Mouse (Mus musculus) liver, embryonic 15.5 days (tissue): ENCODE measurements around the gene Ism2. TPM values are rescaled to one million over a fixed set of nuclear protein-coding genes. Genes with fewer than 3 reads are reported as not detected.
A peak's percentile ranks its signal among the peaks of the same experiment; 100 is the strongest.
"Not testable (repeated sequence)": the region's sequence is repeated elsewhere in the genome, so short reads cannot be mapped to it uniquely, and the experiment has no call there.

Experiments
- ATAC-seq: fragments of 200-750 bp; cut with Nextera tagmentation; 2 replicates; pipeline ENCODE4 v1.8.0; 2017; ENCODE audit warnings: moderate number of reproducible peaks, mild to moderate bottlenecking, moderate library complexity; ENCODE audit not compliant: insufficient read depth
- H3K27ac ChIP-seq: fragments of 300-500 bp; sonication (generic); replicated peaks from 2 replicates; pipeline ENCODE4 v1.5.1; 2015; ENCODE audit warnings: mild to moderate bottlenecking, inconsistent platforms
- H3K27me3 ChIP-seq: fragments of 300-500 bp; sonication (generic); 2 replicates; pipeline ENCODE4 v1.6.1; 2015; ENCODE audit warnings: mild to moderate bottlenecking, inconsistent platforms
- H3K36me3 ChIP-seq: fragments of 300-500 bp; sonication (generic); replicated peaks from 2 replicates; pipeline ENCODE4 v1.6.1; 2015; ENCODE audit warnings: moderate library complexity, mild to moderate bottlenecking, inconsistent platforms
- H3K4me1 ChIP-seq: fragments of 300-500 bp; sonication (generic); replicated peaks from 2 replicates; pipeline ENCODE4 v1.6.1; 2015; ENCODE audit warnings: inconsistent platforms
- H3K4me2 ChIP-seq: fragments of 300-500 bp; sonication (generic); 2 replicates; pipeline ENCODE4 v1.6.1; 2015; ENCODE audit warnings: moderate library complexity, mild to moderate bottlenecking, inconsistent platforms
- H3K4me3 ChIP-seq: fragments of 300-500 bp; sonication (generic); replicated peaks from 2 replicates; pipeline ENCODE4 v1.5.1; 2015; ENCODE audit warnings: mild to moderate bottlenecking, inconsistent platforms
- H3K9ac ChIP-seq: fragments of 300-500 bp; sonication (generic); 2 replicates; pipeline ENCODE4 v1.6.1; 2015; ENCODE audit warnings: moderate library complexity, mild to moderate bottlenecking, inconsistent platforms
- H3K9me3 ChIP-seq: fragments of 300-500 bp; sonication (generic); replicated peaks from 2 replicates; pipeline ENCODE4 v1.6.1; 2016; ENCODE audit warnings: inconsistent platforms
- WGBS: fragments of 180-500 bp; shearing (Covaris S2); methylation state at CpG from one replicate; pipeline ENCODE4 v1.1.7; 2015; ENCODE audit warnings: mixed read lengths; ENCODE audit not compliant: insufficient replicate concordance; 5-methylcytosine and 5-hydroxymethylcytosine counted together
- polyA plus RNA-seq: library from polyadenylated mRNA; unstranded; fragments of >200 nt; fragmentation: Nextera tagmentation; extraction: Ambion mirVana; gene quantifications from 2 replicates; pipeline ENCODE4 v1.2.1, GENCODE M21; 2015

The Ism2 gene
- polyA plus RNA-seq, 1 experiment from 2014 or later: 0.15 TPM

GRCm38 (mm10) chr12:87293934-87294333 lies 5.6 kb downstream of the Ism2 start:
- H3K36me3 ChIP-seq: no peaks in the 10 kb centered on the region
- no peak for ATAC-seq
- H3K4me3 ChIP-seq: no peak overlapping the region
- no peaks in the 10 kb centered on the region for H3K9me3 ChIP-seq
- H3K9ac ChIP-seq: no peak overlapping the region
- no peaks in the 10 kb centered on the region for H3K4me1 ChIP-seq
- H3K4me2 ChIP-seq: no peak overlapping the region
- H3K27me3 ChIP-seq: peaks cover 9% of the 10 kb centered on the region
- 60% methylated on average over 6 of the region's 6 CpGs for WGBS
- H3K27ac ChIP-seq: no peak overlapping the region

- H3K27ac ChIP-seq: no peak overlapping the region
- no peak overlapping the region for H3K4me2 ChIP-seq
- 0 out of 2 replicates have a peak, but pooled peaks cover 6% of the 10 kb centered on the region for H3K4me1 ChIP-seq
- H3K9me3 ChIP-seq: no peaks in the 10 kb centered on the region
- H3K27me3 ChIP-seq: no peaks in the 10 kb centered on the region
- no peak overlapping the region for H3K9ac ChIP-seq
- no peak for ATAC-seq
- no peaks in the 10 kb centered on the region for H3K36me3 ChIP-seq
- WGBS: 72% methylated on average over 5 of the region's 5 CpGs
- H3K4me3 ChIP-seq: no peak overlapping the region
Observed at GRCm38 (mm10) chr12:87289100-87289499, 10.4 kb downstream of the Ism2 start.

- WGBS: 53% methylated on average over 5 of the region's 5 CpGs
Observed at GRCm38 (mm10) chr12:87284726-87285125, 14.8 kb downstream of the Ism2 start.

GRCm38 (mm10) chr12:87284268-87284667 lies 15.2 kb downstream of the Ism2 start:
- Histone ChIP-seq H3K4me1 (0 out of 2 replicates have a peak, but pooled peaks cover 6% of the 10 kb centered on the region), H3K9me3 (no peaks in the 10 kb centered on the region), H3K4me2 (no peak overlapping the region), H3K27ac (no peak overlapping the region), H3K9ac (no peak overlapping the region), H3K27me3 (no peaks in the 10 kb centered on the region), H3K4me3 (no peak overlapping the region), H3K36me3 (no peaks in the 10 kb centered on the region)
- ATAC-seq: no peak
- 42% methylated on average over 4 of the region's 4 CpGs for WGBS

More at GRCm38 (mm10) chr12:87284726-87285125, 14.8 kb downstream of the Ism2 start:
- ATAC-seq: peak; percentile 17; the same call in 1 of the 2 replicates
- Histone ChIP-seq H3K36me3 (no peaks in the 10 kb centered on the region), H3K4me2 (no peak overlapping the region), H3K27me3 (no peaks in the 10 kb centered on the region), H3K4me1 (0 out of 2 replicates have a peak, but pooled peaks cover 6% of the 10 kb centered on the region), H3K27ac (0 out of 2 replicates have a peak overlapping the region, but pooled peaks have one; percentile 14), H3K4me3 (no peak overlapping the region), H3K9ac (no peak overlapping the region), H3K9me3 (no peaks in the 10 kb centered on the region)

- no peak for ATAC-seq
- WGBS: 53% methylated on average over 7 of the region's 7 CpGs
- no peak overlapping the region for H3K9ac ChIP-seq
- H3K9me3 ChIP-seq: no peaks in the 10 kb centered on the region
- H3K4me3 ChIP-seq: no peak overlapping the region
- no peak overlapping the region for H3K4me2 ChIP-seq
- no peaks in the 10 kb centered on the region for H3K27me3 ChIP-seq
- no peaks in the 10 kb centered on the region for H3K36me3 ChIP-seq
- peaks cover 7% of the 10 kb centered on the region; the same call in 1 of the 2 replicates for H3K4me1 ChIP-seq
- no peak overlapping the region for H3K27ac ChIP-seq
Observed at GRCm38 (mm10) chr12:87283706-87284105, 15.8 kb downstream of the Ism2 start.

- no peak overlapping the region for H3K4me3 ChIP-seq
- H3K36me3 ChIP-seq: no peaks in the 10 kb centered on the region
- H3K4me2 ChIP-seq: no peak overlapping the region
- H3K27me3 ChIP-seq: no peaks in the 10 kb centered on the region
- no peak for ATAC-seq
- WGBS: 72% methylated on average over 4 of the region's 4 CpGs
- peaks cover 14% of the 10 kb centered on the region for H3K4me1 ChIP-seq
- H3K9me3 ChIP-seq: no peaks in the 10 kb centered on the region
- H3K27ac ChIP-seq: no peak overlapping the region
- H3K9ac ChIP-seq: no peak overlapping the region
Observed at GRCm38 (mm10) chr12:87282743-87283142, 16.8 kb downstream of the Ism2 start.

GRCm38 (mm10) chr12:87281766-87282165 lies 17.7 kb downstream of the Ism2 start:
- H3K27me3 ChIP-seq: no peaks in the 10 kb centered on the region
- H3K4me1 ChIP-seq: peaks cover 14% of the 10 kb centered on the region
- H3K27ac ChIP-seq: no peak overlapping the region
- no peak overlapping the region for H3K4me2 ChIP-seq
- H3K9ac ChIP-seq: no peak overlapping the region
- no peak for ATAC-seq
- 28% methylated on average over 1 of the region's 1 CpGs for WGBS
- no peaks in the 10 kb centered on the region for H3K9me3 ChIP-seq
- H3K4me3 ChIP-seq: no peak overlapping the region
- no peaks in the 10 kb centered on the region for H3K36me3 ChIP-seq

- Histone ChIP-seq H3K27ac (no peak overlapping the region), H3K4me3 (no peak overlapping the region), H3K4me2 (no peak overlapping the region), H3K27me3 (no peaks in the 10 kb centered on the region), H3K4me1 (peaks cover 22% of the 10 kb centered on the region), H3K9ac (no peak overlapping the region), H3K9me3 (no peaks in the 10 kb centered on the region), H3K36me3 (peaks cover 12% of the 10 kb centered on the region)
- WGBS: 60% methylated on average over 14 of the region's 14 CpGs
- ATAC-seq: no peak
Observed at GRCm38 (mm10) chr12:87279879-87280278, 19.6 kb downstream of the Ism2 start.

GRCm38 (mm10) chr12:87279350-87279749 lies 20.2 kb downstream of the Ism2 start:
- 51% methylated on average over 3 of the region's 3 CpGs for WGBS
- Histone ChIP-seq H3K9me3 (no peaks in the 10 kb centered on the region), H3K9ac (no peak overlapping the region), H3K27ac (no peak overlapping the region), H3K36me3 (peaks cover 17% of the 10 kb centered on the region), H3K4me2 (no peak overlapping the region), H3K4me3 (no peak overlapping the region), H3K27me3 (no peaks in the 10 kb centered on the region), H3K4me1 (peaks cover 25% of the 10 kb centered on the region)
- no peak for ATAC-seq

GRCm38 (mm10) chr12:87278118-87278730 lies 21.3 kb downstream of the Ism2 start:
- H3K9ac ChIP-seq: no peak overlapping the region
- H3K4me2 ChIP-seq: no peak overlapping the region
- no peak overlapping the region for H3K4me3 ChIP-seq
- peaks cover 26% of the 10 kb centered on the region for H3K4me1 ChIP-seq
- ATAC-seq: no peak
- no peaks in the 10 kb centered on the region for H3K27me3 ChIP-seq
- H3K36me3 ChIP-seq: peaks cover 27% of the 10 kb centered on the region
- 12% methylated on average over 6 of the region's 6 CpGs for WGBS
- H3K27ac ChIP-seq: no peak overlapping the region
- H3K9me3 ChIP-seq: no peaks in the 10 kb centered on the region

- not testable (repeated sequence) for ATAC-seq, H3K9me3 ChIP-seq, H3K4me3 ChIP-seq, H3K27me3 ChIP-seq, H3K9ac ChIP-seq, H3K27ac ChIP-seq, H3K4me2 ChIP-seq
- WGBS: 60% methylated on average over 4 of the region's 4 CpGs
- peaks cover 26% of the 10 kb centered on the region for H3K4me1 ChIP-seq
- H3K36me3 ChIP-seq: peaks cover 37% of the 10 kb centered on the region
Observed at GRCm38 (mm10) chr12:87277251-87277650, 22.3 kb downstream of the Ism2 start.
